Mouse (Mus musculus): ENCODE measurements around the gene Cacnb2. TPM values are rescaled to one million over a fixed set of nuclear protein-coding genes. Genes with fewer than 3 reads are reported as not detected.

Gene Cacnb2
- total and polyA plus RNA-seq, 3 experiments: not detected

DNA sequence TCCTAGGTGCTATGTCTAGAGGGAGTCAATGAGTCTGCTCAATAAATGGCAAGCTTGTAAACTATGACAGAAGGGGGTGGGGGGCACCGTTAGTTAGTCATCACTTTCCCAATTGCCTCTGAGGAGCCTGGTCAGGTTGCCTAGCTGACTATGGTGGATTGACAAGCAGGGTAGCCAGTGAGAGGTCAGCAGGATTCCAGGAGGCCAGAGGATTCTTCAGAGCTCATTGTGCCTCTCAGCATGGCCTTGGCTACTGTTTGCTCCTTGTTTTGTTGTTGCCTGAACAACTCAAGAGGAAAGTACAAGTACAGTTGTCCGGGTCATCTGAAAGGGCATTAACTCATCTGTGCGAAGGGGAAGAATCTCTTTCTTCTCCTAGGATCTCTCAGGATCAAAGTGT, 300.9 kb downstream of the Cacnb2 start:
- Histone ChIP-seq H3K4me1 (ENCODE audit: control insufficient read depth in 1 of 2, insufficient read depth in 2 of 2, low read length in 2 of 2) (no peaks in the 10 kb centered on the region), H3K36me3 (ENCODE audit: control insufficient read depth in 1 of 2, insufficient read depth in 2 of 2, low read length in 2 of 2) (no peaks in the 10 kb centered on the region), H3K9ac (ENCODE audit: control insufficient read depth, low read depth, low read length, poor library complexity, severe bottlenecking) (no peak overlapping the region), H3K4me3 (ENCODE audit: control insufficient read depth in 1 of 2, insufficient read depth in 1 of 2, low read depth in 2 of 2, low read length in 2 of 2) (no peak overlapping the region), H3K27me3 (ENCODE audit: control insufficient read depth in 1 of 2, insufficient read depth in 2 of 2, low read length in 2 of 2) (no peaks in the 10 kb centered on the region), H3K9me3 (replicated peaks; ENCODE audit: insufficient read depth, low read length) (no peaks in the 10 kb centered on the region), H3K27ac (ENCODE audit: control insufficient read depth, low read depth, low read length) (no peak overlapping the region), H3K79me2 (ENCODE audit: control insufficient read depth, insufficient read depth, low read length, poor library complexity) (no peaks in the 10 kb centered on the region)
- no peak for DNase-seq (ENCODE audit: low read depth, low spot score)
- TF ChIP-seq EP300 (IDR thresholded peaks at IDR 0.05; ENCODE audit: low read depth in 1 of 2, low read length in 2 of 2) (no peak), MAX (IDR thresholded peaks at IDR 0.05; ENCODE audit: low read length) (no peak), MEF2A (IDR thresholded peaks at IDR 0.05; ENCODE audit: extremely low read depth, insufficient replicate concordance, low read depth, low read length, poor library complexity, severe bottlenecking) (no peak), GABPA (IDR thresholded peaks at IDR 0.05; ENCODE audit: low read depth, low read length) (no peak), CHD2 (IDR thresholded peaks at IDR 0.05; ENCODE audit: low read length) (no peak), MXI1 (IDR thresholded peaks at IDR 0.05; ENCODE audit: low read depth, low read length) (no peak)

DNA sequence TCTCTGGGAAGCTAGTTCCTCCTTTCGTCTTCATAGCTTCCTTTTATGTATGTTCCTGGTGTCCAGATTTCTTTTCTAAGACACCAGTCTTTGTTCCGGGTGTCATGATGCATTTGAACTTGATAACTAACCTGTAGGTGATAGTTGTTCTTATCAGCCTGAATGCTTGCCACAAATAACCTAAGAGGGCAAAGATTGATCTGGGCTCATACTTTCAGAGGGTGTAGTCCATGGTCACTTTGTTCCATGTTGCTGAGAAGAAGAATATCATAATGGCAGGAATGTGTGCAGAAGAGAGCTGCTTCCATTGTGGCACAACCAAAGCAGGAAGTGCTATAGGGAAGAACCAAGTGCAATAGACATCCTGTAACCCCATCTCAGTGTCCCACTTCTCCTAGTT, 302.0 kb downstream of the Cacnb2 start:
- TF ChIP-seq E2F4 (IDR thresholded peaks at IDR 0.05; ENCODE audit: borderline replicate concordance, low read depth, low read length) (no peak), CHD2 (IDR thresholded peaks at IDR 0.05; ENCODE audit: low read length) (no peak), SMC3 (IDR thresholded peaks at IDR 0.05; ENCODE audit: low read depth, low read length) (no peak), SIN3A (IDR thresholded peaks at IDR 0.05; ENCODE audit: low read length) (no peak), ZKSCAN1 (IDR thresholded peaks at IDR 0.05; ENCODE audit: low read depth, low read length) (no peak), GABPA (IDR thresholded peaks at IDR 0.05; ENCODE audit: low read depth, low read length) (no peak), CTCF (IDR thresholded peaks at IDR 0.05 in 2 of 3, conservative IDR thresholded peaks at IDR 0.05 in 1 of 3; ENCODE audit: control insufficient read depth in 1 of 3, insufficient read depth in 1 of 3, low read depth in 2 of 3, low read length in 3 of 3, poor library complexity in 1 of 3, severe bottlenecking in 1 of 3) (no peak), POLR2AphosphoS5 (IDR thresholded peaks at IDR 0.05; ENCODE audit: borderline replicate concordance, low read depth, low read length) (no peak), MAFK (IDR thresholded peaks at IDR 0.05; ENCODE audit: borderline replicate concordance, low read depth, low read length) (no peak), USF1 (IDR thresholded peaks at IDR 0.05; ENCODE audit: low read depth, low read length) (no peak), RCOR1 (IDR thresholded peaks at IDR 0.05; ENCODE audit: low read depth, low read length) (no peak), ETS1 (IDR thresholded peaks at IDR 0.05; ENCODE audit: low read depth, low read length) (no peak), ZNF384 (IDR thresholded peaks at IDR 0.05; ENCODE audit: low read depth, low read length) (no peak), EP300 (IDR thresholded peaks at IDR 0.05; ENCODE audit: low read depth in 1 of 2, low read length in 2 of 2) (no peak), USF2 (IDR thresholded peaks at IDR 0.05; ENCODE audit: borderline replicate concordance in 1 of 2, insufficient read depth in 1 of 2, low read depth in 1 of 2, low read length in 2 of 2) (no peak), TAL1 (IDR thresholded peaks at IDR 0.05; ENCODE audit: low read length) (no peak)
- no peaks in the 10 kb centered on the region for H3K36me3 ChIP-seq (ENCODE audit: control insufficient read depth in 1 of 2, insufficient read depth in 2 of 2, low read length in 2 of 2)
- H3K4me3 ChIP-seq (ENCODE audit: control insufficient read depth in 1 of 2, insufficient read depth in 1 of 2, low read depth in 2 of 2, low read length in 2 of 2): no peak overlapping the region
- no peaks in the 10 kb centered on the region for H3K27me3 ChIP-seq (ENCODE audit: control insufficient read depth in 1 of 2, insufficient read depth in 2 of 2, low read length in 2 of 2)
- DNase-seq (ENCODE audit: low read depth, low spot score): no peak
- H3K9ac ChIP-seq (ENCODE audit: control insufficient read depth, low read depth, low read length, poor library complexity, severe bottlenecking): no peak overlapping the region
- H3K27ac ChIP-seq (ENCODE audit: control insufficient read depth, low read depth, low read length): no peak overlapping the region
- H3K79me2 ChIP-seq (ENCODE audit: control insufficient read depth, insufficient read depth, low read length, poor library complexity): no peaks in the 10 kb centered on the region
- no peaks in the 10 kb centered on the region for H3K9me3 ChIP-seq (replicated peaks; ENCODE audit: insufficient read depth, low read length)
- no peaks in the 10 kb centered on the region for H3K4me1 ChIP-seq (ENCODE audit: control insufficient read depth in 1 of 2, insufficient read depth in 2 of 2, low read length in 2 of 2)

Measured in MEL (cell line).